Mouse (Mus musculus) retina, postnatal 7 days (tissue): ENCODE measurements around the gene Nckipsd.

Experiments used
- DNase-seq: peaks from one replicate; pipeline ENCODE4 v3.0.0-alpha.2; 2012; ENCODE audit warnings: low read depth, low spot score

The Nckipsd gene

GRCm38 (mm10) chr9:108847374-108847773 is 39.2 kb downstream of the Nckipsd start:
- no peak for DNase-seq

GRCm38 (mm10) chr9:108848419-108848818 is 40.3 kb downstream of the Nckipsd start:
- no peak for DNase-seq

GRCm38 (mm10) chr9:108852976-108853375 is 44.8 kb downstream of the Nckipsd start, which contains the start of gene Slc26a6:
Gene Slc26a6 (plus strand): TSS chr9:108853283.
- no peak for DNase-seq

GRCm38 (mm10) chr9:108853635-108854240 is 45.6 kb downstream of the Nckipsd start:
- DNase-seq: peak; percentile 79

GRCm38 (mm10) chr9:108854241-108854696 is 46.1 kb downstream of the Nckipsd start:
- peak; percentile 69 for DNase-seq

- DNase-seq: no peak
Measured at GRCm38 (mm10) chr9:108855335-108855734, 47.2 kb downstream of the Nckipsd start.

- DNase-seq: no peak
Measured at GRCm38 (mm10) chr9:108858792-108859527, 50.8 kb downstream of the Nckipsd start.
